Mouse (Mus musculus) liver, embryonic 16.5 days (tissue): ENCODE measurements around the gene Cfap157. TPM values are rescaled to one million over a fixed set of nuclear protein-coding genes. Genes with fewer than 3 reads are reported as not detected.

Source experiments
- ATAC-seq: fragments of 200-750 bp; cut with Nextera tagmentation; 2 replicates; pipeline ENCODE4 v1.8.0; 2017; ENCODE audit warnings: low read depth, mild to moderate bottlenecking, moderate number of reproducible peaks, moderate library complexity
- H3K27ac ChIP-seq: fragments of 300-500 bp; sonication (generic); 2 replicates; pipeline ENCODE4 v1.5.1; 2014; ENCODE audit warnings: mild to moderate bottlenecking, low read length
- H3K27me3 ChIP-seq: fragments of 300-500 bp; sonication (generic); 2 replicates; pipeline ENCODE4 v1.6.1; 2014; ENCODE audit warnings: low read depth, low read length, mixed read lengths; ENCODE audit not compliant: control insufficient read depth, insufficient read depth
- H3K36me3 ChIP-seq: fragments of 300-500 bp; sonication (generic); 2 replicates; pipeline ENCODE4 v1.6.1; 2014; ENCODE audit warnings: mild to moderate bottlenecking; ENCODE audit not compliant: control insufficient read depth, insufficient read depth
- H3K4me1 ChIP-seq: fragments of 300-500 bp; sonication (generic); 2 replicates; pipeline ENCODE4 v1.6.1; 2014; ENCODE audit warnings: low read depth, low read length, mixed read lengths; ENCODE audit not compliant: control insufficient read depth
- H3K4me2 ChIP-seq: fragments of 300-500 bp; sonication (generic); 2 replicates; pipeline ENCODE4 v1.6.1; 2014; ENCODE audit warnings: low read depth, low read length, mixed read lengths
- H3K4me3 ChIP-seq: fragments of 300-500 bp; sonication (generic); 2 replicates; pipeline ENCODE4 v1.5.1; 2014; ENCODE audit warnings: low read depth, mild to moderate bottlenecking, low read length
- H3K9ac ChIP-seq: fragments of 300-500 bp; sonication (generic); 2 replicates; pipeline ENCODE4 v1.6.1; 2014; ENCODE audit warnings: low read depth, low read length
- H3K9me3 ChIP-seq: fragments of 300-500 bp; sonication (generic); replicated peaks from 2 replicates; pipeline ENCODE4 v1.6.1; 2016; ENCODE audit warnings: low read length; ENCODE audit not compliant: control insufficient read depth
- WGBS: fragments of 180-500 bp; shearing (Covaris S2); extraction: QIAGEN DNeasy Blood & Tissue Kit; methylation state at CpG from one replicate; pipeline ENCODE4 v1.1.7; 2014; ENCODE audit not compliant: insufficient replicate concordance; 5-methylcytosine and 5-hydroxymethylcytosine counted together
- polyA plus RNA-seq: library from polyadenylated mRNA; unstranded; fragments of >200 nt; fragmentation: Nextera tagmentation; extraction: Ambion mirVana; gene quantifications from 2 replicates; pipeline ENCODE4 v1.2.1, GENCODE M21; 2015

Cfap157 gene
- polyA plus RNA-seq, 1 experiment from 2014 or later: 0.05 TPM

DNA sequence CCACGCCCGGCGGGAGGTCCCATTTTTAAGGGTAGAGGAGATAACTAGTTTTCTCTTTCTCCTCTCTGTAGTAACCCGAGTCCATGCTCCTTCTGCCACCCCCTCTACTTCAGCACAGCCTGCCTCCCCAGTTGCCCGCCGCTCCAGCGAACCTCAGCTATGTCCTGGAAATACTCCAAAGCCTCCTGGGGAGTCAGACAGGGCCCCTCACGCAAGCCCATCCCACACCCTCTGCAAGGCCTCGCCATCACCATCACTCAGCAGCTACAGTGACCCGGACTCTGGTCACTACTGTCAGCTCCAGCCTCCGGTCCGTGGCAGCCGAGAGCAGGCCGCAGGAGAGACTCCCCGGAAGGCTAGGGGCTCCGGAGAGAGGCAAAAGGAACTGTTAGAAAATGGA lies 35.1 kb downstream of the Cfap157 start:
- H3K27ac ChIP-seq: no peak overlapping the region

GRCm38 (mm10) chr2:32744272-32744982 lies 39.8 kb downstream of the Cfap157 start:
- no peak overlapping the region for H3K27ac ChIP-seq
- peaks cover 13% of the 10 kb centered on the region; the same call in 1 of the 2 replicates for H3K27me3 ChIP-seq
- no peaks in the 10 kb centered on the region for H3K4me1 ChIP-seq
- no peak overlapping the region for H3K4me3 ChIP-seq
- WGBS: 59% methylated on average over 15 of the region's 15 CpGs
- H3K36me3 ChIP-seq: no peaks in the 10 kb centered on the region
- H3K4me2 ChIP-seq: no peak overlapping the region
- H3K9me3 ChIP-seq: no peaks in the 10 kb centered on the region
- ATAC-seq: no peak
- H3K9ac ChIP-seq: no peak overlapping the region

More for the DNA sequence above, 35.1 kb downstream of the Cfap157 start:
- no peaks in the 10 kb centered on the region for H3K27me3 ChIP-seq
- H3K36me3 ChIP-seq: no peaks in the 10 kb centered on the region
- no peak overlapping the region for H3K4me3 ChIP-seq
- H3K4me2 ChIP-seq: no peak overlapping the region
- no peak for ATAC-seq
- WGBS: 74% methylated on average over 16 of the region's 16 CpGs
- no peak overlapping the region for H3K9ac ChIP-seq
- H3K4me1 ChIP-seq: no peaks in the 10 kb centered on the region
- H3K9me3 ChIP-seq: no peaks in the 10 kb centered on the region

DNA sequence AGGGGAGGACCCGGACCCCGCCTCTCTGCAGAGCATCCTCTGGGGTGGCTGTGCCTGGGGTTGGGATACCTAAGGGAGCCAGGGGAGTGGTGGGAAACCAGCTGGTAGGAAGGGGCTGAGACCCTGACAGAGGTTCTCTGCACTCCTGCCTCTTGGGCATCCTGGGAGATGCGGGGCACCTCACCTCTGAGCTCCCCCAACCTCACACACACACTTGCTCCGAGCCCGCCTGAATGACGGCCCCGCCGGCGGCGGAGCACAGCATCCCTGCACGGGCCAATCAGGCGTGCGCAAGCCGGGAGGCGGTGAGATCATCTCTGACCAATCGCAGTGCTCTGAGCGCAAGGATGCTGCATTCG lies 42.1 kb downstream of the Cfap157 start:
- Histone ChIP-seq H3K9me3 (no peaks in the 10 kb centered on the region), H3K27ac (no peak overlapping the region), H3K4me2 (no peak overlapping the region), H3K36me3 (no peaks in the 10 kb centered on the region), H3K9ac (no peak overlapping the region), H3K27me3 (peaks cover 13% of the 10 kb centered on the region; the same call in 1 of the 2 replicates), H3K4me1 (no peaks in the 10 kb centered on the region), H3K4me3 (no peak overlapping the region)
- 63% methylated on average over 18 of the region's 18 CpGs for WGBS
- ATAC-seq: no peak

GRCm38 (mm10) chr2:32741273-32742172 lies 42.7 kb downstream of the Cfap157 start:
- Histone ChIP-seq H3K9ac (no peak overlapping the region), H3K36me3 (no peaks in the 10 kb centered on the region), H3K27me3 (peaks cover 13% of the 10 kb centered on the region; the same call in 1 of the 2 replicates), H3K9me3 (no peaks in the 10 kb centered on the region), H3K4me3 (peak overlapping the region; percentile 31), H3K4me1 (no peaks in the 10 kb centered on the region), H3K27ac (no peak overlapping the region), H3K4me2 (peak overlapping the region; percentile 47)
- 35% methylated on average over 54 of the region's 58 CpGs for WGBS
- peak; percentile 14; the same call in 1 of the 2 replicates for ATAC-seq

DNA sequence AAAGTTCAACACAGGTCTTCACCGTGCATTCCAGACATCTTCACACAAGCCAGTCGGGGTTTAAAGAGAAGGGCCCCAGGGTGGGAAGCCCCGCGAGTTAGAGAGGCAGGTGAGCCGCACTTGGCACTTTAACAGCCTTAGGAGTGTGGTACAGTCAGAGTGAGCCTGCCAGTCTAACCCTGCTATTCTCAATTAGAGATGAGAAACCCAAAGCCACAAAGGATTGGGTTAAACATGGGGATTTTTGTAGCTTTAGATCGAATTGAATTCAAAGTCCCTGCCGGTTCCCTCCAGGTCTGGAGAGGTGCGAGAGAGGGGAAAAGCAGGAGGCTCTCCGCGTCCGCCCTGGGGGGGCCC lies 43.3 kb downstream of the Cfap157 start, which contains the start of gene 6330409D20Rik:
Gene 6330409D20Rik, minus strand, starts transcription at position 101 of the 357 bp plus-strand sequence.
- peaks cover 13% of the 10 kb centered on the region; the same call in 1 of the 2 replicates for H3K27me3 ChIP-seq
- 30% methylated on average over 11 of the region's 11 CpGs for WGBS
- H3K9me3 ChIP-seq: no peaks in the 10 kb centered on the region
- no peaks in the 10 kb centered on the region for H3K4me1 ChIP-seq
- H3K27ac ChIP-seq: no peak within 1 kb of the TSS
- no peak for ATAC-seq
- H3K36me3 ChIP-seq: no peaks in the 10 kb centered on the region
- H3K4me3 ChIP-seq: peak within 1 kb of the TSS; percentile 31
- peak within 1 kb of the TSS; percentile 47 for H3K4me2 ChIP-seq
- H3K9ac ChIP-seq: no peak within 1 kb of the TSS

DNA sequence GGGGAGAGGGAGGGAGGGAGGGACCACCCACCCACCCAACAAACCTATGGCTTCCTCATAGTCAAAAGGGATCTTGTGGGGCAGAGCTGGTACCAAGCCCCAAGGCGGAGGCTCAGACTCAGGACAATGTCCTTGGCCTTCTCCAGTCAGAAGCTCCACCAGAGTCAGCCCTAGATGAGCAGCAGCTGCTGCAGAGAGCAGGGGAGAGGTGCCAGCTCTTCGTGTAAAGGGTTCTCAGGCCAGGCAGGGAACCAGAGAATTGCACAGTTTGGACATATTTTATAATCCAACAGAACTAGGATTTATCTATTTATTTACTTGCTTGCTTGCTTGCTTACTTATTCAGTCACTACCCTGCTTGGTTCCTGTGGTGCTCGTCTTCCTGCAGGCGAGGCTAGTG lies 44.9 kb downstream of the Cfap157 start:
- Histone ChIP-seq H3K4me2 (no peak overlapping the region), H3K36me3 (no peaks in the 10 kb centered on the region), H3K27ac (no peak overlapping the region), H3K27me3 (peaks cover 13% of the 10 kb centered on the region; the same call in 1 of the 2 replicates), H3K4me1 (no peaks in the 10 kb centered on the region), H3K9me3 (no peaks in the 10 kb centered on the region), H3K9ac (no peak overlapping the region), H3K4me3 (no peak overlapping the region)
- 64% methylated on average over 4 of the region's 4 CpGs for WGBS
- no peak for ATAC-seq

- H3K9ac ChIP-seq: no peak overlapping the region
- no peak overlapping the region for H3K4me2 ChIP-seq
- H3K36me3 ChIP-seq: no peaks in the 10 kb centered on the region
- H3K9me3 ChIP-seq: no peaks in the 10 kb centered on the region
- peaks cover 12% of the 10 kb centered on the region; the same call in 1 of the 2 replicates for H3K27me3 ChIP-seq
- WGBS: 44% methylated on average over 6 of the region's 6 CpGs
- H3K27ac ChIP-seq: no peak overlapping the region
- H3K4me3 ChIP-seq: no peak overlapping the region
- H3K4me1 ChIP-seq: no peaks in the 10 kb centered on the region
- no peak for ATAC-seq
Measured at GRCm38 (mm10) chr2:32737008-32737407, 47.2 kb downstream of the Cfap157 start.

- Histone ChIP-seq H3K27me3 (peaks cover 7% of the 10 kb centered on the region; the same call in 1 of the 2 replicates), H3K4me2 (no peak overlapping the region), H3K9me3 (no peaks in the 10 kb centered on the region), H3K4me1 (no peaks in the 10 kb centered on the region), H3K27ac (no peak overlapping the region), H3K4me3 (no peak overlapping the region), H3K36me3 (no peaks in the 10 kb centered on the region), H3K9ac (no peak overlapping the region)
- 46% methylated on average over 3 of the region's 3 CpGs for WGBS
- 0 out of 2 replicates have a peak, but pooled peaks have one; percentile 33 for ATAC-seq
Measured at GRCm38 (mm10) chr2:32736306-32736829, 47.9 kb downstream of the Cfap157 start.
